Mouse (Mus musculus): ENCODE measurements around the gene Stag1.

Stag1 gene

DNA sequence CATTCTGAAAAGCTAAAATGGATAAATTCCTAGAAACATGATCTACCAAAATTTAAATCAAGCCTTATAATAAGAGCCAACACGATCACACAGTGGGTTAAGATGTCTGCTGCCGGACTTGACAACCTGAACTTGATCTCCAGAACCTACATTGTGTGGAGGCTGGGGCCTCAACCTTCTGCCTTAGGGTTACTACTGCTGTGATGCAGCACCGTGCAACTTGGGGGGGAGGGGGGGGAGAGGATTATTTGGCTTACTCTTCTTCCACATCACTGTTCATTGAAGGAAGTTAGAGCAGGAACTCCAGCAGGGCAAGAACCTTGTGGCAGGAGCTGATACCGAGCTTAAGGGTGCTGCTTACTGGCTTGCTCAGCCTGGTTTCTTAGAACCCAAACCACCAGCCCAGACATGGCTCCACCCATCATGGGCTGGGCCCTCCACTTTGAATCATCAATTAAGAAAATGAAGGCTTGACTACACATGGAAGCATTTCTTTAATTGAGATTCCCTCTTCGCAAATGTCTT, 365.4 kb downstream of the Stag1 start:
- no peak for DNase-seq (ENCODE audit: low spot score)

DNA sequence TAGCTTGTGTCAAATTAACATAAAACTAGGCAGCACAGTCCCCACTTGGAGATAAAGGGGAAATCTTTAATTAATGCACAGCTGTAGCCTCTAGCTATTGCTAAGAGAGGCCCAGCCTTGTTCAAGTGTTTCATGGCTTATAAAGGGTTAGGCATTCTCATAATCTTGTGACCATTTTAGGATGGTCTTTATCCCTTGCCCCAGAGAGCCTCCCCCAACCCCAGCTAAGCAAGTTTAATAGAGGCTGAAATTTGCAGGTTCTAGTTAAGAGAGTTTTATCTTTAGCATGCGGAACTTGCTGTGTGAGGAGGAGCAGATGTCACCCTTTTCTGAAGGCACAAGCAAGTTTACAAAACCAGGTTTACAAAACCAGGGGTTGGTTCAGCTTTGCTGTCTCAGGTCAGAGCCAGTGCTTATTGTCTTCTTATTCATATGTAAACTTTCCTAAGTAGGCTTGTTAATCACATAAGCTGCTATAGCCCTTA, 365.9 kb downstream of the Stag1 start:
- no peak for DNase-seq (ENCODE audit: low spot score)

DNA sequence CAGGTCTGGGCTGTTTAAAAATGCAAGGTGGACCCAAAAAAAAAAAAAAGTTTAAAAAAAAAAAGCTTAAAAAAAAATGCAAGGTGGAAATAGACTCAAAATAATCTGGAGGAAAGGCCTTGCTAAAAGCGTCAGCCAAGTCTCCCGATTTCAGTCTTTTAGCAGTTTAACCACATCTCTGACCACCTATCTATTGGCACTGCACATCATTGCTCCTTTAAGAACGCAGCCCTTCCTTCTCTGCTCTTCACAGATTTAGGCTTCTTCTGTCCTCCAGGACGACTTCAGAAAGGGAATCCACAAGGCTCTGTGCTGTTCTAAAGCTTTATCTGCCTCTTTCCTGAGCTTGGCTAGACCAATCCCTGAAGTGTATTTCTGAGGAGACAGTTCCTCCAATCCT, 366.5 kb downstream of the Stag1 start:
- no peak for DNase-seq (ENCODE audit: low spot score)

DNA sequence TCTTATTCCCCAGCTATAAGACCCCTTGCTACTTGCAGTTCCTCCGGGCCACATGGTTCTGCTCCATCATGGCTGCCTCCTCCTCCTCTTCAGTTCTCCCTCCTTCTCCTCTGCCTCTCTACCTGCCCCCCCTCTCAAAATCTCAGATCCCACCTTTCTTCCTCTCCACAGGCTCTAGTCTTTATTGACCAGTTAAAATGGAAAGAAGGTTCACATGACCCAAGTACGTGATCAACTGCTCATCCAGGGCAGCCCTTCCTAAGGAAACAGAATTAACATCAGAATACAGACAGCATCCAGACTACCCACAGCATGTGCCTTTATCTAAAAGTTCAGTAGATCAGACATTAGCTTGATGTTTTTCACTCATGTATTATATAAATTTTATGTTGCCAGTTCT, 371.9 kb downstream of the Stag1 start:
- DNase-seq (ENCODE audit: low spot score), result no peak

DNA sequence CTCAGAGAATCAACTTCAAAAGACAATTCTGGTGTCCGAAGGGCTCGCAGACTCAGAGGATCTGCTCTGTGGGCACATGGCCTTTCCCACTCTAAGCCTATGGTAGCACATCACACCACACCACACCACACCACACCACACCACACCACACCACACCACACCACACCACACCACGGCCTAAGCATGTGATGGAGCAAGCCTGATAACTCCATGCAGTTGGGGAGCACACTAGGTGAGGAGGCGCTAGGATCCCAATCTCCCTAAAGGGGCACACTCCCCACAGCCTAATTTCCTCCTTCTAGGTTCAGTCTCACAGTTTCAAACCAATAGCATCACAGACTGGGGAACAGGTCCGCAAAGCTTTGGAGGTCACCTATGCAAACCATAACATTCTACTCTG, 381.1 kb downstream of the Stag1 start:
- no peak for DNase-seq (ENCODE audit: low spot score)

DNA sequence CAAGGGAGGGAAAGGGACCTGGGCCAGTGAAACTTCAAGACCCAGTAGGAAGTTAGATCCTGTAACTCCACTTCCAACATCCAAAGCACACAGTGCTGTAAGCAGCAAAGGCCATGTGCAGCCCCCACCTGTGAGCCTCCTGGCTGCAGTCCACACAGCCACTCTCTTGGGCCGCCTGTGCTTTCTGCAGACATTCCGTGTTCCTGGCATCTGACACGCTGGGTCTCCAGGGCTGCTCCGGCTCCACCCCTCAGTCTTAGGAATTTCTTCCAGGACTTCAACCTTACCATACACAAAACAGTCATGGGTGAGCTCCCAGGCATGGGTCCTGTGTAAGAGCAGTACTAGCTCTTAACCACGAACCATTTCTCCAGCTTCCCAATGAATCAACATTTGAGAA, 381.7 kb downstream of the Stag1 start:
- DNase-seq (ENCODE audit: low spot score), result no peak

DNA sequence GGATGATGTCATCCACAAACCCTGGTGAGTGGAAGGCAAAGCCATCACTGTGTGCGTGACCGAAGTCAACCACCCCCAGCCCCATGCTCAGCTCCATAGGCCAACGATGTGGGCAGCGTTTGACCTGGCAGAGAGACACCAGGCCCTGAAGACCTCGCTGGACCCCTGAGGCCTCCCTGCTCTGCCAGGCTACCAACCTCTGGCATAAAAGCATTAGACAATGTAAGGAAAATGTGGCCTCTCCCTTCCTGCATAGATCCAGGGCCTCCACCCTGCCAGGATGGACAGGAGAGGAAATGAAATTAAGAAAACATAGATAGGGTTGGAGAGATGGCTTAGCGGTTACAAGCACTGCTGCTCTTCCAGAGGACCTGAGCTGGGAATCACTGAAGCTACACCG, 385.2 kb downstream of the Stag1 start:
- DNase-seq (ENCODE audit: low spot score), result no peak

DNA sequence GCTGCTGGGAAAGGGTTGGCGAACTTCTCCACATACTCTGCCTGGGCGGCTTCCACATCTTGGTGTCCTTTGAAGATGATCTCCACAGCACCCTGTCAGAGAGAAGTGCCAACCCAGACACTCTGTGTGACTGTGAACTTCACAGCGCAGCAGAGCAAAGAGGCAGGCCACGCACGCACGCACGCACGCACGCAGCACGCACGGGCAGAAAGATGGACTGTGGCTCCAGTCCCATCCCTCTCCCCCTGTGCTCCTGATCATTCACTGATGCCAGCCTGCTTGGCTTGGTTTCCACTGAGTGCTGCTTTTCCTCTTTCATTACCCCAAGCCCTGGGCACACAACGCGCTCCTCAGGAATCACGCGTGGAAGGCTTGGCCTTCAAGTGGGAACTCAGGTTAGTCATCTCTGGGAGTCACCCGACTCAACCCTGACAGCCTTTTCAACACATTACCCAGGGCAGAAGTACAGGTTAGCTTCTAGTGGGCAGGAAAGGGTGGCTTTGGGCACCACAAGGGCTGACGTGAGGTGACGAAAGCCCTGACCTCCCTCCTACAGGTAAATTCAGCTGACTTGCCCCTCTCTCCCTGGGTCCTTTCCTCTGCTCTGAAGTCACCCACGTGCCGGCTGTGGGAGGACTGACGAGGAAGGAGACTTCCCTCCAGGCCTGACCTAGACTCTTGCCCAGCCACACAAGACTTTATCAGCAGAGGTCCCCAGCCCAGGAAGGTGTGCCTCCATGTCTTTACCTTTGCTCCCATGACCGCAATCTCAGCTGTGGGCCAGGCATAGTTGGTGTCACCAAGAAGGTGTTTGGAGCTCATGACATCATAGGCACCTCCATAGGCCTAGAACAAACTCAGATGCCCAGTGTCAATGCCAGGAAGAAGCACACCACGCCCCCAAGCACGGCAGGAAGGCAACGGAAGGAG, 387.0 kb downstream of the Stag1 start:
- no peak for DNase-seq (ENCODE audit: low spot score)

DNA sequence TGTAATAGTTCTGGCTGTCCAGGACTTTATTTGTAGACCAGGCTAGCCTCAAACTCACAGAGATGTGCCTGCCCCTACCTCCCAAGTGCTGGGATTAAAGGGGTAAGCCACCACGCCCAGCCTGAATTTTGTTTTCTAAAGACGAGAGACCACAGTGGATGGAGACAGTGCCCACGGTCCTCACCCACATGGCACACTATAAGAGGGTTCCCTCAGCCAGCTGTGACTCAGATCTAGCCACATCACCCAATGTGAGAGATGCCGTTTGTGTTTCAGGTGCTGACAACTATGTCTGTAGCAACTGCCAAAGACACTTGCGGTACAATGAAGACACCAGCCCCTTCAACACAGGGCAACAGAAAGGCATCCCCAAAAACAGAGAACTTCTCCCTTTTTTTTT, 389.4 kb downstream of the Stag1 start:
- DNase-seq (ENCODE audit: low spot score), result no peak

DNA sequence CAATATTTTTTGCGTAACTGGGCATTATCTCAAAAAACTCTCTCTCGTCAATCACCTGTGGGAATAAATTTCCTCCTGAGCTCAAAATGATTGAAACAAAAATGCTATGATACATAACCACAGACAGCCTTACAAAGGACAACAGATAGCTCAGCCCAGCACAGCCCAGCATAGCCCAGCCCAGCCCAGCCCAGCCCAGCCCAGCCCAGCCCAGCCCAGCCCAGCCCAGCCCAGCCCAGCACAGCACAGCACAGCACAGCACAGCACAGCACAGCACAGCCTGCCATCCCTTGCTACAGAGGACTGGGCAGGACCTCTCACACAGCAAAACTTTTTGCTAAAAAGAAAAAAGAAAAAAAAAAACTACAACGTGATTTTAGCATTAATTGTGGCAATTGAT, 390.3 kb downstream of the Stag1 start:
- no peak for DNase-seq (ENCODE audit: low spot score)

DNA sequence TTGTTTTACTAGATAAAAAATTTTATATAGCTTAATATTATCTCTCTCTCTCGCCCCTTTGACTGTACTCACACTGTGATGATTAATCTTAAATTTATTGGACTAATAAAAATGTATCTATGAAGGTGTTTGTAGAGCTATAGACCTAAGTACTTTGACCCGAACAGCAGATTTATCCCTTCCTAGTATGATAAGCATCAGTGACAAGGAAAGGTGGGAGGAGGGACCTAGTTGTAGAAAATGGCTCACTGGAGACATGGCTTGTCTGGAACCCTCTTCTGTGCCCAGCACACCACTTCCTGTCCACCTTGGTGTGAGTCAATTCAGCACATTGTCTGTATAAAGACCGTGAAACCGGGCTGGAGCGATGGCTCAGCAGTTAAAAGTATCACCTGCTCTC, 393.0 kb downstream of the Stag1 start:
- DNase-seq (ENCODE audit: low spot score), result no peak

DNA sequence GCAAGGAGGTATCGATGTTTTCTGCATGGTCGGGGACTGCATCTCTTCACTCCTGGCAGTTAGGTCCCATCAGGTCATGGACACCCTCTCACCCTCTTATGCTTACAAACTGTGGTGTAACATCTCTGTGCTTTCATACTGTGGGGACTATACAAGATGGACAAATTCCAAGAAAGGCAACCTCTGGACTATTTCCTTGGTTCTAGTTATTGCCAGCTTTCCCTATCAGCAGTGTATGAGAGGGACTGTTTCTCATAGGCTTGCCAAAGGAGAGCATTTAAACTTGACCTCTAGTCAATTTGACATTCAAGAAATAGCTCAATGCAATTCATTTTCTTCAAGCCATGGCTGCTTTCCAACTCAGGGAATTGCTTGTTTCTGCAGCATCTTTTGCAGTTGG, 393.7 kb downstream of the Stag1 start:
- no peak for DNase-seq (ENCODE audit: low spot score)

DNA sequence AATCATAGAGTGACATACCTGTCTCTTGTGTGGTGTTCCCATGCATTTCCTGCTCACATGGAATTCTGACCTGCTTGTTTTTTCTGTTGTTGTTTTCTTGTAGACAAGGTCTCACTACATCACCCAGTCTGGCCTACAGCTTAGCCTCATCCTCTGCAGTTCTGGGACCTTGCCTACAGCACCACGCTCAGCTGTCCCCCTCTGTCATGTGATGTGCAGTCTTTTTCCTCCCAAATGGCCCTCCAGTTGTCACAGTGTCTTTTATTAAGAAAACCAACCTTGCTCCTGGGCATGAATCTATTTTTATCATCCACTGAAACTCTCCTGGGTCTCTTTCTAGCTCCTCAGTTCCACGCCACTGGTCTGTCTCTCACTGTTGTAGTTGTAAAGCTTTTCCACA, 394.6 kb downstream of the Stag1 start:
- DNase-seq (ENCODE audit: low spot score), result no peak

DNA sequence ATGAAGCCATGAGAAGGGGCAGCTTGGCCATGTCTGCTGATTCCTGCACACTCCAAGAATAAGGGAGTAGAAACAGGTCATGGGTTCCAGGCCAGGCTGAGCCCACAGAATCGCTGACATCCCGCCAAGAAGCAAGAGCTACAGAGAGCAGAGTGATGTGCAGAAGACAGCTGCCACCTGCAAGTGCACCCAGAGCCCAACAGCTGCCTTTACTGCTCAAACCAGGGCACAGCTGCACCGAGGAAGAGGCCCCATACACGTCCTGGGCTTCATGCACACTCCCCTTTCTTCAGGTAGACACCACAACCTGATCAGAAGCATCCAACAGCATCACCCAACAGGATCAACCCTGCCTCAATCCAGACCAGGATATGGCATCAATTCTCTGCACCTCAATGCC, 396.3 kb downstream of the Stag1 start:
- DNase-seq (ENCODE audit: low spot score), result no peak

DNA sequence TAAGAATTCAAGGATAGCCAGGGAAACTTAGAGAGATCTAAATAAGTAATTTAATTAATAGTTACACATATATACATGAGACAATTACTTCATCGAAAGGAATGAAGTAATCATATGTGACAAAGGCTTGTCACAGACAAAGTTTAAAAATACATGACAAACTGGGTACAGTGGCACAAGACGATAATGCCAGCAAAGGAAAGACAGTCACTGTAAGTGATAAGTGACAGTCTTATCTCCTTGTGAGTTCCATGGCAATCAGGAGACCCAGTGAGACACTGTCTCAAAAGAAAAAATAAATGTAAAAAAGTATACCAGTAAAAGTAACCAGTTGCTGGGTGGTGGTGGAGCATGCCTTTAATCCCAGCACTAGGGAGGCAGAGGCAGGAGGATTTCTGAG, 399.5 kb downstream of the Stag1 start:
- DNase-seq (ENCODE audit: low spot score), result no peak

DNA sequence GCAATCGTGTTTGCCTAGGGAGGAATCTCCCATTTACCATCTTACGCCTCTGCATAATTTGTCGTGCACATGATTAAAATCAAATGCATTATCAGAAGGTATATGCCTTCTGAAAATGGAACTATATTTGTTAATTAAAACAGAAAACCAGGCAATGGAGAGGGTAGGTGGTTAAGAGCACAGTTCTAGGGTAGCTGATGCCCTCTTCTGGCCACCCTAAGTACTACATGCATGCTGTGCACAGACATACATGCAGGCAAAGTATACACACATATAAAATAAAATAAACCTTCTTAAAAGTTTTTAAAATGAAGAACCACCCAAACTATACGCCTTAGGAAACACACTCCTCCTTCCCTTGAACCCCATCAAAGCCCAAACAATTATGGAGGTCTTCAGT, 404.5 kb downstream of the Stag1 start:
- DNase-seq (ENCODE audit: low spot score), result no peak

DNA sequence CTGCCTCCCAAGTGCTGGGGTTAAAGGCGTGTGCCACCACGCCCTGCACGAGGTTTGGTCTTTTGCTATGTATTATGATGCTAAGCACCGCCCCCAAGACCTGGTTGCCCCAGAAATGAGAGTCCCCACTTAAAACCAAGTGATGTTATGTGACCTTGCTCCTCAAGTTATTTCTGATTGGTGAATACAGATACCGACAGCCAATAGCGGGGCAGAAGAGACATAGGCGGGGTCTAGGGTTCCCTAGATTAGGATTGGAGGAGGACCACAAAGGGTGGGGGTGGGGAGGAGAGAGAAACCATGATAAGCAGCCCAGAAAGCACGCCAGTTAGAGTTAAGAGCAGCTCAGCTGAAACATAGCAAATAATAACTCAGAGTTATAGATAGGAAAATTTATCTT, 405.2 kb downstream of the Stag1 start:
- DNase-seq (ENCODE audit: low spot score), result no peak

DNA sequence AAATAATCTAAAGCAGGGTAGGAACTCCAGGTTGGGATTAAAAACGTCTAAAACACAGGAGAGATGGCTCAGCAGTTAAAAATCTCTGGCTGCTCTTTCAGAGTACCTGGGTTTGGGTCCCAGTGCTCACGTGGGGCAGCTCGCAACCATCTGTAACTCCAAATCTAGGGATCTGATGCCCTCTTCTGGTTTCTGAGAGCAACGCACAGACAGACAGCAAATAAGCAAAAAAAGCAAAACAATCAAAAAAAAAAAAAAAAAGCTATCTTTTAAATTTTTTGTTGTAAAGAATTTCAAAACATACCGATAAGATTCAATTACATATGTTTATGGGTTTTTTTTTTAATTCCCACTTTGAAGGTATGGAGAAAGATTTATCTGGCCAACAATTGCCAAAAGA, 405.7 kb downstream of the Stag1 start:
- DNase-seq (ENCODE audit: low spot score), result no peak

DNA sequence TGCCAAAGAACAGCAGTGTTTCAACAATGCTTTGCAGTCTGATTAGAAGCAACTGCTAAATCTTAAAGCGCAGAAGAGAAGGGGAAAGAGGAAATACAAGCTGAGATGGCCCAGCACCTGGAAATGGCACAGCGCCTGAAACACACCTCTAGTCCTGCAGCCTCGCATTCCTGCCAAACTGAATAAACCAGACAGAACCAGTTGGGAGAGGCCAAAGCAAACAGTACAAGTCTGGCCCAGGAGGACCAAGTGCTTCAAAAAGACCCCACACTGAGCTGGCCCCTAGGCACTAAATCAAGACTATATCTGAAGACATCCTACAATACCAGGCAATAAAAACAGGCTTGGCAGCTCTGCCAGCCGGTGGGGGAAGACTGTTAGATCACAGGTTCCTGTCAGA, 408.3 kb downstream of the Stag1 start:
- DNase-seq (ENCODE audit: low spot score), result no peak

All from ovary, adult 18-20 months (tissue).